Mouse (Mus musculus) liver, embryonic 14.5 days (tissue): ENCODE results near the gene Lmo3. TPM values are rescaled to one million over a fixed set of nuclear protein-coding genes. Genes with fewer than 3 reads are reported as not detected.

Experiments used
- ATAC-seq: fragments of 200-750 bp; cut with Nextera tagmentation; 2 replicates; pipeline ENCODE4 v1.8.0; 2017; ENCODE audit warnings: moderate number of reproducible peaks, mild to moderate bottlenecking, moderate library complexity; ENCODE audit not compliant: insufficient read depth
- DNase-seq, 3 experiments: peaks; one replicate each; pipeline ENCODE4 v3.0.0-alpha.2; 2012 to 2013; ENCODE audit warnings: low read depth in 3 of 3, low spot score in 3 of 3
- H3K27ac ChIP-seq: fragments of 300-500 bp; sonication (generic); 2 replicates; pipeline ENCODE4 v1.5.1; 2014; ENCODE audit warnings: moderate library complexity, mild to moderate bottlenecking, control low read depth, inconsistent platforms
- H3K27me3 ChIP-seq: fragments of 300-500 bp; sonication (generic); 2 replicates; pipeline ENCODE4 v1.6.1; 2014; ENCODE audit warnings: mild to moderate bottlenecking, low read length, moderate library complexity; ENCODE audit not compliant: control insufficient read depth, insufficient read depth
- H3K36me3 ChIP-seq: fragments of 300-500 bp; sonication (generic); replicated peaks from 2 replicates; pipeline ENCODE4 v1.6.1; 2014; ENCODE audit warnings: low read depth; ENCODE audit not compliant: control insufficient read depth, insufficient read depth
- H3K4me1 ChIP-seq, 2 experiments: fragments of 200-500 bp in 1 of 2; fragments of 300-500 bp in 1 of 2; sonication (generic) in 1 of 2; replicated peaks; 2 replicates each; pipeline ENCODE4 v1.6.1; 2012 to 2014; ENCODE audit warnings: antibody characterized with exemption in 1 of 2, inconsistent platforms in 1 of 2, low read length in 1 of 2; ENCODE audit not compliant: control insufficient read depth in 2 of 2, insufficient read depth in 2 of 2
- H3K4me2 ChIP-seq: fragments of 300-500 bp; sonication (generic); 2 replicates; pipeline ENCODE4 v1.6.1; 2014; ENCODE audit warnings: low read depth, mild to moderate bottlenecking, control low read depth, moderate library complexity
- H3K4me3 ChIP-seq, 2 experiments: fragments of 200-500 bp in 1 of 2; fragments of 300-500 bp in 1 of 2; sonication (generic) in 1 of 2; 2 replicates each; pipeline ENCODE4 v1.5.1; 2012 to 2014; ENCODE audit warnings: low read depth in 2 of 2, low read length in 2 of 2, mild to moderate bottlenecking in 2 of 2, control low read depth in 1 of 2, inconsistent platforms in 1 of 2, moderate library complexity in 1 of 2; ENCODE audit not compliant: insufficient read depth in 1 of 2
- H3K9ac ChIP-seq: fragments of 300-500 bp; sonication (generic); replicated peaks from 2 replicates; pipeline ENCODE4 v1.6.1; 2014; ENCODE audit warnings: mild to moderate bottlenecking, control low read depth, moderate library complexity
- H3K9me3 ChIP-seq: fragments of 300-500 bp; sonication (generic); 2 replicates; pipeline ENCODE4 v1.6.1; 2016; ENCODE audit warnings: low read length, mixed read lengths; ENCODE audit not compliant: control insufficient read depth
- CTCF ChIP-seq: IDR thresholded peaks from 2 replicates; pipeline ENCODE4 v1.5.1; 2016; ENCODE audit warnings: antibody characterized with exemption, low read depth, control low read depth
- EP300 ChIP-seq: IDR thresholded peaks from 2 replicates; pipeline ENCODE4 v1.6.1; 2016; ENCODE audit warnings: antibody characterized with exemption, low read depth
- WGBS: fragments of 180-500 bp; shearing (Covaris S2); extraction: QIAGEN DNeasy Blood & Tissue Kit; methylation state at CpG from one replicate; pipeline ENCODE4 v1.1.7; 2014; ENCODE audit not compliant: insufficient replicate concordance; 5-methylcytosine and 5-hydroxymethylcytosine counted together
- polyA plus RNA-seq, 2 experiments: library from polyadenylated mRNA; depleted of rRNA in 1 of 2; stranded (reverse) in 1 of 2; unstranded in 1 of 2; fragments of >200 nt; fragmentation: Nextera tagmentation in 1 of 2; extraction: Ambion mirVana in 1 of 2; gene quantifications; 2 replicates each; pipeline versions ENCODE4 v1.2.1 to v1.2.3; 2012 to 2014

The Lmo3 gene
- polyA plus RNA-seq, 2 experiments: 0.02 TPM; not detected in 1

DNA sequence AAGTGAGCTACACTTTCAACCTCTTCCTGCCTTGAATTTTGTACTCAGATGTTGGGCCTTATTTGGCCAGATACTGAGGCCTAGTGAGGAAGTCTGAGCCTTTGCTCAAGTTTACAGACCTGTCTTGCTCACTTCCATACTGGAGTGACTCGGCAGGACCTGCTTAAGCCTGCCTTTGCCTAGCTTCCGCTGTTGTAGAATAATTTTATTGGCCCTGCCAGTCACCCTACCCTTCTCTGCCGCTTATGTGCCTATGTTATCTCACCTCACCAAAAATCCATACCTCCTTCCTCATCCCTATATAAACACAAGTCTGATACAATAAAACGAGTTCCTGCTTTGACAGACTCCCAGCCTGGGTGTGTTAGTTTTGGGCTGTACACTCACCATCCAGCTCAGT lies 235.2 kb downstream of the Lmo3 start:
- DNase-seq (no peak), ATAC-seq (no peak)
- Histone ChIP-seq H3K9ac (no peak overlapping the region), H3K4me3 (no peak overlapping the region), H3K36me3 (no peaks in the 10 kb centered on the region), H3K27me3 (no peaks in the 10 kb centered on the region), H3K9me3 (no peaks in the 10 kb centered on the region), H3K4me2 (no peak overlapping the region), H3K4me1 (peaks cover 0 to 4% of the 10 kb centered on the region in 2 experiments; a peak in 1 of 4 replicates), H3K27ac (no peak overlapping the region)
- WGBS: 57% methylated on average over 4 of the region's 4 CpGs
- TF ChIP-seq EP300 (no peak), CTCF (no peak)

DNA sequence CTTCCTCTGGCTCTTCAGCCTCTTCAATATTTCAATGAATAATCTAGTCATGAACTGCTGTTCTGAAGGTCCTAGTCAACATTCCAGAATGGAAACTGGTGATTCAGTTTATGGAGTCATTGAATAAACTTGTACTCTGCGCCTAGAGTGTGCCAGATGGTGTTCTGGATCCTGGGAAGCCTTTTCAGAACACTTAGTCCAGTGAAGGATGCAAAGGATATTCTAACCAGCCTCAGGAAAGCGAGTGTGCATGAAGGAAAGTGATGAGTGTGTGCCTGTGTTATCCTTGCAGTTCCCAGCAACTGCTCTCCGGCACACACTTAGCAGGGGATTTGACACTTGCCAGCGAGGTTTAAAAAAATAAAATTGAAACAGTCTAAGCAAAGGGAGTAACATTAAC lies 245.9 kb downstream of the Lmo3 start:
- no peaks in the 10 kb centered on the region for H3K4me1 ChIP-seq
- no peaks in the 10 kb centered on the region for H3K36me3 ChIP-seq
- no peak overlapping the region for H3K4me3 ChIP-seq
- no peak overlapping the region for H3K9ac ChIP-seq
- DNase-seq: no peak
- H3K9me3 ChIP-seq: no peaks in the 10 kb centered on the region
- H3K27me3 ChIP-seq: no peaks in the 10 kb centered on the region
- no peak overlapping the region for H3K27ac ChIP-seq
- no peak overlapping the region for H3K4me2 ChIP-seq
- TF ChIP-seq EP300 (no peak), CTCF (no peak)
- WGBS: 40% methylated on average over 4 of the region's 4 CpGs
- no peak for ATAC-seq

DNA sequence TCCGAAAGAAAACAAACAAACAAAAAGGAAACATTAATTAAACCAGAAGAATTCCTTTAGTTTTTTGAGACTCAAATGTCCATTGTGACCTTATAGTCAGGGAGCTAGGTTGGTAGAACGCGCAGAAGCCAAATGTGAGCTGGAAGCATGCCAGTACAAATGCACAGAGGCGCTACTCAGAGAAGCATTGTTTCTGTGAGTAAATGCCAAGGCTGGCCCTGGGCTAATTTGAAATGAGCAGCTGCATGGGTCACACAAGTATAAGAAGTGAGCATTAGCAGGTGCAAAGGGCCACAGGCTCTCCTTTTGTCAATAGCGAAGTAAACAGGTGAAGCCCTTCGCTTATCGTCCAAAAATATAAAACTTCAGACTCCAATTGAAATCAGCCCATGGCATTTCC lies 247.8 kb downstream of the Lmo3 start:
- TF ChIP-seq EP300 (no peak), CTCF (no peak)

DNA sequence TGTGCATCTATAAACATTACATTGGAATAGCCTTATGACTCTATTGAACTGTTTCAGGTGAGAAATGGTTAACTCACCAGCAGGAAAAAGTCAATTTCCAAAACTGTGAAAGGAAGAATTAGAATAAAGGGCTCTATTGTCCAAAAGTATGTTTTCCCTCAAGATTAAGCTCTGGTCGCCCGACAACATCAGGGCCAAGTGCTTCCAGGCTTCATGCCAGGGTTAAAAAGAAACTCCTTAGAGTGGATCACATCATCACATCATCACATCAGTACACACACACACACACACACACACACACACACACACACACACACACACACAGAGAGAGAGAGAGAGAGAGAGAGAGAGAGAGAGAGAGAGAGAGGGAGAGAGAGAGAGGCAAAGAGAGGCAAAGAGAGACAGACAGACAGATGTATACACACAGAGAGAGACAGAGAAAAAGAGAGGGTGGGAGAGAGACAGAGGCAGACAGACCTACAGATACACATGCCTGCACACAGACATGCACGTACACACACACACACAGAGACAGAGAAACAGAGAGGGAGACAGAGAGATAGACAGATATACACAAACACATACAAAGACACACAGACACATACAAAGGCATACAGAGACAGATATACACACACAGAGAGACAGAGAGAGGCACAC lies 255.9 kb downstream of the Lmo3 start:
- ATAC-seq (no peak), DNase-seq (no peak)
- Histone ChIP-seq H3K27me3 (no peaks in the 10 kb centered on the region), H3K4me3 (no peak overlapping the region), H3K27ac (no peak overlapping the region), H3K9ac (no peak overlapping the region), H3K4me1 (no peaks in the 10 kb centered on the region), H3K4me2 (no peak overlapping the region), H3K9me3 (no peaks in the 10 kb centered on the region), H3K36me3 (no peaks in the 10 kb centered on the region)
- no peak for TF ChIP-seq CTCF
- TF ChIP-seq EP300: no peak
- WGBS: 45% methylated on average over 3 of the region's 3 CpGs

More for the DNA sequence above, 247.8 kb downstream of the Lmo3 start:
- DNase-seq (no peak), ATAC-seq (no peak)
- H3K4me2 ChIP-seq: no peak overlapping the region
- no peak overlapping the region for H3K9ac ChIP-seq
- H3K4me1 ChIP-seq: no peaks in the 10 kb centered on the region
- H3K4me3 ChIP-seq: no peak overlapping the region
- H3K27me3 ChIP-seq: no peaks in the 10 kb centered on the region
- 73% methylated on average over 7 of the region's 7 CpGs for WGBS
- H3K9me3 ChIP-seq: no peaks in the 10 kb centered on the region
- H3K36me3 ChIP-seq: no peaks in the 10 kb centered on the region
- H3K27ac ChIP-seq: no peak overlapping the region

- Histone ChIP-seq H3K9ac (no peak overlapping the region), H3K9me3 (no peaks in the 10 kb centered on the region), H3K4me1 (no peaks in the 10 kb centered on the region), H3K4me3 (no peak overlapping the region), H3K4me2 (no peak overlapping the region), H3K36me3 (no peaks in the 10 kb centered on the region), H3K27me3 (no peaks in the 10 kb centered on the region), H3K27ac (no peak overlapping the region)
- 47% methylated on average over 3 of the region's 3 CpGs for WGBS
- no peak for TF ChIP-seq CTCF
- no peak for DNase-seq
- ATAC-seq: no peak
Observed at GRCm38 (mm10) chr6:138325145-138325544, 256.6 kb downstream of the Lmo3 start.
